Mouse (Mus musculus): ENCODE measurements around the gene Fbxl18. TPM values are rescaled to one million over a fixed set of nuclear protein-coding genes. Genes with fewer than 3 reads are reported as not detected.
"Not testable (repeated sequence)": the region's sequence is repeated elsewhere in the genome, so short reads cannot be mapped to it uniquely, and the experiment has no call there.

Fbxl18 gene
- polyA plus RNA-seq, 1 experiment, result 34.8 TPM

- DNase-seq (ENCODE audit: low read depth), result no peak
- TF ChIP-seq CTCF (IDR thresholded peaks at IDR 0.05; ENCODE audit: borderline replicate concordance, extremely low read depth, insufficient read depth, insufficient read length) (peak; percentile 28; the same call in 1 of the 2 replicates), POLR2A (IDR thresholded peaks at IDR 0.05; ENCODE audit: borderline replicate concordance, extremely low read depth, insufficient read depth, insufficient read length, poor library complexity, severe bottlenecking) (no peak)
Observed at GRCm38 (mm10) chr5:142856408-142856807, 38.8 kb downstream of the Fbxl18 start.

DNA sequence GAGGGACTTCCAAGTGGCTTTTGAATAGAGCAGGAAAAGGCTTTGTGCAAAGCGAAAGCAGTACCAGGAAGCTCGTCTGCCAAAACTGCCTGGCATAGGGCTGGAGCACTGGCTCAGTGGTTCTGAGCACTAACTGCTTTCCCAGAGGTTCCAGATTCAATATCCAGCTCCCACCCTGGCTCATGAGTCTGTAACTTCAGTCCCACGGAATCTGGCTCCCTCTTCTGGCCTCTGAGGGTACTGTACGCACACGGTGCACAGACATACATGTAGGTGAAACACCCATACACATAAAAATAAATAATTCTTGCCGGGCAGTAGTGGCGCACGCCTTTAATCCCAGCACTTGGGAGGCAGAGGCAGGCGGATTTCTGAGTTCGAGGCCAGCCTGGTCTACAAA lies 40.3 kb downstream of the Fbxl18 start:
- DNase-seq (ENCODE audit: low read depth), result peak; percentile 75

GRCm38 (mm10) chr5:142853585-142853984 lies 41.6 kb downstream of the Fbxl18 start:
- no peak for TF ChIP-seq POLR2A (IDR thresholded peaks at IDR 0.05; ENCODE audit: borderline replicate concordance, extremely low read depth, insufficient read depth, insufficient read length, poor library complexity, severe bottlenecking)
- TF ChIP-seq CTCF (IDR thresholded peaks at IDR 0.05; ENCODE audit: borderline replicate concordance, extremely low read depth, insufficient read depth, insufficient read length), result no peak
- DNase-seq (ENCODE audit: low read depth), result no peak

More for the DNA sequence above, 40.3 kb downstream of the Fbxl18 start:
- TF ChIP-seq POLR2A (IDR thresholded peaks at IDR 0.05; ENCODE audit: borderline replicate concordance, extremely low read depth, insufficient read depth, insufficient read length, poor library complexity, severe bottlenecking) (no peak), CTCF (IDR thresholded peaks at IDR 0.05; ENCODE audit: borderline replicate concordance, extremely low read depth, insufficient read depth, insufficient read length) (peak; percentile 67)

GRCm38 (mm10) chr5:142851681-142852049 lies 43.6 kb downstream of the Fbxl18 start:
- no peak for DNase-seq (ENCODE audit: low read depth)
- no peak for TF ChIP-seq CTCF (IDR thresholded peaks at IDR 0.05; ENCODE audit: borderline replicate concordance, extremely low read depth, insufficient read depth, insufficient read length)

- no peak for TF ChIP-seq CTCF (IDR thresholded peaks at IDR 0.05; ENCODE audit: borderline replicate concordance, extremely low read depth, insufficient read depth, insufficient read length)
- TF ChIP-seq POLR2A (IDR thresholded peaks at IDR 0.05; ENCODE audit: borderline replicate concordance, extremely low read depth, insufficient read depth, insufficient read length, poor library complexity, severe bottlenecking), result no peak
- DNase-seq (ENCODE audit: low read depth), result no peak
Observed at GRCm38 (mm10) chr5:142850916-142851680, 44.1 kb downstream of the Fbxl18 start.

DNA sequence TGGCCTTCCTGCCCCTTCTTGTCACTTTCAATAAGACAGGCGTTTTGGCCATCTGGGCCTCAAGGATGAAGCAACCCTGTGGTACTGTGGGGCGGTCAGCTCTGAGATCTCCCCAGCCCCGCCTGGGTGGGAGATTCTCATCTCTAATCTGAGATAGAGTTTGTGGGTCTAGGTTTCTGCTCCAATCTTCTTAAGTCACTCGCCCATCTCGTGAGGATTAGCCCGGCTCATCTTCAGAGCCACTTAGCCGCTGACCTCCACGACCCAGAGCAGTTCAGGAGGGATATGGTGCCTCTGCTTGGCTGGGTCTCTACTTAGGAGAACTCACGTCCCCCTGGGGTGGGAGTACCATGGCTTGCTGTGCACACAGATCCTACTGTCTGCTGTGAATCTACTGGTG lies 44.7 kb downstream of the Fbxl18 start:
- no peak for TF ChIP-seq CTCF (IDR thresholded peaks at IDR 0.05; ENCODE audit: borderline replicate concordance, extremely low read depth, insufficient read depth, insufficient read length)
- no peak for TF ChIP-seq POLR2A (IDR thresholded peaks at IDR 0.05; ENCODE audit: borderline replicate concordance, extremely low read depth, insufficient read depth, insufficient read length, poor library complexity, severe bottlenecking)
- DNase-seq (ENCODE audit: low read depth), result no peak

- no peak for TF ChIP-seq CTCF (IDR thresholded peaks at IDR 0.05; ENCODE audit: borderline replicate concordance, extremely low read depth, insufficient read depth, insufficient read length)
- no peak for TF ChIP-seq POLR2A (IDR thresholded peaks at IDR 0.05; ENCODE audit: borderline replicate concordance, extremely low read depth, insufficient read depth, insufficient read length, poor library complexity, severe bottlenecking)
- no peak for DNase-seq (ENCODE audit: low read depth)
Observed at GRCm38 (mm10) chr5:142848911-142849310, 46.3 kb downstream of the Fbxl18 start.

DNA sequence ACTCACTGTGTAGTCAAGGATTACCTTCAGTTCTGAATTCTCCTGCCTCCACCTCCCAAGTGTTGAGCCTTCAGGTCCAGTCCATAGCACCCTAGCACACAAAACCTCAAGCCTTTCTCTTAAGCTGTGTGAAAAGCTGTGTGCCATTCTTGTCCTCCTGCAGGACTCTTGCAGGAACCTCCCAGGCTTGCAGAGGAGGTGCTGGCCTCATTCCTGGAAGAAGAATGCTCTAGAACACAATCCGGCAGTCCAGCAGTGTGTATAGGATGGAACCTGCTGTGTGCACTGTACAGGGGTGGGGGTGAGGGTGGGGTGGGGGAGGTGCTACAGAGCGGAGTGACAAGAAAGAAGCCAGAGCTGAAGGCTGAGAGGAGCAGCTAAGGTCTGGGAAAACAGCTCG lies 47.1 kb downstream of the Fbxl18 start:
- DNase-seq (ENCODE audit: low read depth), result no peak
- TF ChIP-seq POLR2A (IDR thresholded peaks at IDR 0.05; ENCODE audit: borderline replicate concordance, extremely low read depth, insufficient read depth, insufficient read length, poor library complexity, severe bottlenecking), result no peak
- no peak for TF ChIP-seq CTCF (IDR thresholded peaks at IDR 0.05; ENCODE audit: borderline replicate concordance, extremely low read depth, insufficient read depth, insufficient read length)

GRCm38 (mm10) chr5:142844467-142844866 lies 50.8 kb downstream of the Fbxl18 start:
- TF ChIP-seq CTCF (IDR thresholded peaks at IDR 0.05; ENCODE audit: borderline replicate concordance, extremely low read depth, insufficient read depth, insufficient read length) (peak; percentile 40; the same call in 1 of the 2 replicates), POLR2A (IDR thresholded peaks at IDR 0.05; ENCODE audit: borderline replicate concordance, extremely low read depth, insufficient read depth, insufficient read length, poor library complexity, severe bottlenecking) (no peak)
- DNase-seq (ENCODE audit: low read depth), result no peak

DNA sequence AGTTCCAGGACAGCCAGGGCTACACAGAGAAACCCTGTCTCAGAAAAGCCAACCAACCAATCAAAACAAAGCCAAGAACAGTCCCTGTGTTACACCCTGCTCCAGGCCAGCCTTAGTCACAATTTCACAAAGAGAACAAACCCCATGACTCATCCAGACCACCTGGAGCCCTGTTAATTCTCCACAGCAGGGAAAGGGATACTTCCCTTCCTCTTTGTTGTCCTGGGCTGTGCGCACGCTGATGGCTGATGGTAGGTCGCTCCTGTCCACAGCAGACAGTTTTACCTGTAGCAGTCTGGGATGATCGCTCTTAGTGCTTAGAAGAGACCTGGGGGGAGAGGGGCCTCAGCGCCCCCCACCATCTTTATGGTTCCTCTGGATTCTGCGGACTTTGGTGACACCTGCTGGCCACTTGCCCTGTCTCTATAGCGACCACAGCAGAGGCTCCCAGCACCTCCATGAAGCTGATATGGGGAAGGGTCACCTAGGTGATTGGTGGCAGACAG lies 53.0 kb downstream of the Fbxl18 start:
- DNase-seq (ENCODE audit: low read depth), result peak; percentile 49
- TF ChIP-seq POLR2A (IDR thresholded peaks at IDR 0.05; ENCODE audit: borderline replicate concordance, extremely low read depth, insufficient read depth, insufficient read length, poor library complexity, severe bottlenecking), result no peak
- TF ChIP-seq CTCF (IDR thresholded peaks at IDR 0.05; ENCODE audit: borderline replicate concordance, extremely low read depth, insufficient read depth, insufficient read length), result peak; percentile 63

DNA sequence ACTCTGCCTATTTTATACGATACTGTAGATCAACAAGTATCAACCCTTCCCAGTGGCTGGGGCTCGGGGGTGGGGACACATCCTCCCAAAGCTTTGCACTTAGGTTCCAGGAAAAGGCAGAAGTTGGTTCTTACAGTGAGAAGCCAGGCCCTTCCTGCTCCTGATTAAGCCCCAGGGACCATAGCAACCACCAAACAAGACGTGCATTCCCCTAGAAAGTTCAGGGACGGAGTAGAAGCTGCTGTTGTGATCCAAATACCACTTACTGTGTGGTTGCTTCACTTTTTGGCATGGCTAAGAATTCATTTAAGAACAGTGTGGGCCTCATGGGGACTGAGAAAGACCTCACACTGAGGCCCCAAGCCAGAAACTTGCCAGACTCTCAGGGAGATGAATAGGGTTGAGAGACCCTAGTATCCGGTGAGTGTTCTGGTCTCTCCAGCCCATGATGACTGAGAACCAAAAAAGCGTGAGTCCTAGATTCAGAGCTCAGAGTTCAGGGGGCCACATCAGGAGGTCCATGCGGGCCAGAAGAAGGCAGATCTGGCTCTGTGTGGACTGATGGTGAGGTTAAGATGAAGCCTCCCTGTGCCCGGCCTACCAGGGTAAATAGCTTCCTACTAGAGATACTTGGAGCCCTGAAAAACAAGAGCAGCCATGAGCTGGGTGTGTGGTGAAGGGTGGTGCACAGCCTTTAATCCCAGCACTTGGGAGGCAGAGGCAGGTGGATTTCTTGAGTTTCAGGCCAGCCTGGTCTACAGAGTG lies 53.7 kb downstream of the Fbxl18 start:
- DNase-seq (ENCODE audit: low read depth), result peak; percentile 41
- no peak for TF ChIP-seq POLR2A (IDR thresholded peaks at IDR 0.05; ENCODE audit: borderline replicate concordance, extremely low read depth, insufficient read depth, insufficient read length, poor library complexity, severe bottlenecking)
- TF ChIP-seq CTCF (IDR thresholded peaks at IDR 0.05; ENCODE audit: borderline replicate concordance, extremely low read depth, insufficient read depth, insufficient read length), result no peak

- not testable (repeated sequence) for DNase-seq (ENCODE audit: low read depth)
Observed at GRCm38 (mm10) chr5:142837427-142837826, 57.8 kb downstream of the Fbxl18 start.
